Mouse (Mus musculus) ES-E14 (cell line): ENCODE measurements around the gene Gps1. TPM values are rescaled to one million over a fixed set of nuclear protein-coding genes. Genes with fewer than 3 reads are reported as not detected.

Source experiments
- DNase-seq: peaks from one replicate; pipeline ENCODE4 v3.0.0-alpha.2; 2013; ENCODE audit warnings: low read depth, low spot score
- H3K27ac ChIP-seq: 2 replicates; pipeline ENCODE4 v1.5.1; 2012; ENCODE audit warnings: low read depth, mild to moderate bottlenecking, low read length, moderate library complexity, mixed read lengths; ENCODE audit not compliant: poor library complexity, insufficient read depth, severe bottlenecking
- H3K36me3 ChIP-seq: 2 replicates; pipeline ENCODE4 v1.6.1; 2012; ENCODE audit warnings: mild to moderate bottlenecking, low read length, moderate library complexity, mixed read lengths; ENCODE audit not compliant: control insufficient read depth, poor library complexity, insufficient read depth, severe bottlenecking
- H3K4me1 ChIP-seq, 2 experiments: fragments of 150-350 bp in 1 of 2; sonication (generic) in 1 of 2; 2 replicates each; pipeline ENCODE4 v1.6.1; 2012; ENCODE audit warnings: low read length in 2 of 2, mild to moderate bottlenecking in 1 of 2, mixed read lengths in 1 of 2; ENCODE audit not compliant: control insufficient read depth in 2 of 2, insufficient read depth in 2 of 2, poor library complexity in 1 of 2
- H3K4me3 ChIP-seq, 2 experiments: fragments of 150-350 bp in 1 of 2; sonication (generic) in 1 of 2; 2 replicates each; pipeline ENCODE4 v1.5.1; 2012; ENCODE audit warnings: low read length in 2 of 2, low read depth in 1 of 2, mild to moderate bottlenecking in 1 of 2, mixed read lengths in 1 of 2; ENCODE audit not compliant: insufficient read depth in 1 of 2, poor library complexity in 1 of 2, severe bottlenecking in 1 of 2
- H3K9ac ChIP-seq: 2 replicates; pipeline ENCODE4 v1.6.1; 2012; ENCODE audit warnings: low read depth, mild to moderate bottlenecking, low read length, mixed read lengths; ENCODE audit not compliant: poor library complexity, insufficient read depth, severe bottlenecking
- H3K9me3 ChIP-seq: fragments of 150-350 bp; sonication (generic); 2 replicates; pipeline ENCODE4 v1.6.1; 2012; ENCODE audit warnings: low read depth, mild to moderate bottlenecking, low read length; ENCODE audit not compliant: control insufficient read depth, insufficient read depth
- CHD2 ChIP-seq: IDR thresholded peaks from 2 replicates; pipeline ENCODE4 v1.6.1; 2014; ENCODE audit warnings: mild to moderate bottlenecking, low read depth, low read length, inconsistent platforms
- HCFC1 ChIP-seq: IDR thresholded peaks from 2 replicates; pipeline ENCODE4 v1.6.1; 2012; ENCODE audit warnings: low read length, inconsistent platforms, borderline replicate concordance; ENCODE audit not compliant: insufficient read depth
- MAFK ChIP-seq: IDR thresholded peaks from 2 replicates; pipeline ENCODE4 v1.6.1; 2014; ENCODE audit warnings: mild to moderate bottlenecking, low read depth, low read length, inconsistent platforms; ENCODE audit not compliant: insufficient read depth
- ZC3H11A ChIP-seq: IDR thresholded peaks from 2 replicates; pipeline ENCODE4 v1.6.1; 2012; ENCODE audit warnings: low read depth, mild to moderate bottlenecking, inconsistent platforms, low read length, borderline replicate concordance
- ZNF384 ChIP-seq: IDR thresholded peaks from 2 replicates; pipeline ENCODE4 v1.6.1; 2012; ENCODE audit warnings: low read depth, low read length, inconsistent platforms
- in situ Hi-C, 2 experiments: fragments of 600-800 bp; cut with MboI; formaldehyde crosslinking; loops; one replicate each; pipeline ENCODE4 v1.15.1; 2025; ENCODE audit warnings: low sequenced_read_pairs in 2 of 2, inconsistent platforms in 1 of 2; ENCODE audit not compliant: unreplicated experiment in 2 of 2
- total RNA-seq: library from RNA; depleted of rRNA; stranded (reverse); fragments of 300-350 nt; gene quantifications from 2 replicates; pipeline ENCODE4 v1.2.3, GENCODE M21; 2012

Gene Gps1
- total RNA-seq, 1 experiment, result 289 TPM

DNA sequence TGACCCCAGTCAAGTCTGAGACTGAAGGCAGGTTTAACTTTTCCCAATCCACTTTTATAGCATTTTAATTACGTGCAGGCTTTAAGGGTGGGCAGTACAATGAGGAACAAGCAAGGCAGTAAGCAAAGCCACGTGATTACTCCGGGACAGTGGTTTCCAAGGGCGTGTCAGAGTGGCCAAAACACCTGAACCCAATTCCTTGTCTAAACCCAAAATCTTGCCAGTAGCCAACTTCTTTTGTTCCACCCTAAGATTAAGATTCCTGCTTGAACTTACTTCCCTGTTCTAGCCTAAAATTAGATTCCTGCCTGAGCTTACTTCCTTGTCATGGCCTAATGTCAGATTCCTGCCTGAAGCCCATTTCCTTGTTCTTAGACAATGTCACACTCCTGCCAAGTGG, 36.1 kb upstream of the Gps1 start:
- in situ Hi-C loops, result no loop called here
- Histone ChIP-seq H3K4me1 (no peaks in the 10 kb centered on the region), H3K4me3 (no peak overlapping the region), H3K9me3 (no peaks in the 10 kb centered on the region), H3K36me3 (no peaks in the 10 kb centered on the region), H3K27ac (no peak overlapping the region), H3K9ac (no peak overlapping the region)
- DNase-seq, result no peak
- TF ChIP-seq ZC3H11A, result no peak
- no peak for TF ChIP-seq HCFC1
- no peak for TF ChIP-seq MAFK
- TF ChIP-seq CHD2, result no peak
- no peak for TF ChIP-seq ZNF384

GRCm38 (mm10) chr11:120749430-120749829, 34.6 kb upstream of the Gps1 start:
- peak; percentile 57 for DNase-seq
- Histone ChIP-seq H3K36me3 (no peaks in the 10 kb centered on the region), H3K9ac (no peak overlapping the region), H3K27ac (no peak overlapping the region), H3K9me3 (no peaks in the 10 kb centered on the region), H3K4me1 (no peaks in the 10 kb centered on the region), H3K4me3 (no peak overlapping the region)
- TF ChIP-seq HCFC1 (no peak), CHD2 (no peak), ZNF384 (no peak), ZC3H11A (no peak; the same call in 1 of the 2 replicates), MAFK (no peak)
- in situ Hi-C loops, result no loop called here

DNA sequence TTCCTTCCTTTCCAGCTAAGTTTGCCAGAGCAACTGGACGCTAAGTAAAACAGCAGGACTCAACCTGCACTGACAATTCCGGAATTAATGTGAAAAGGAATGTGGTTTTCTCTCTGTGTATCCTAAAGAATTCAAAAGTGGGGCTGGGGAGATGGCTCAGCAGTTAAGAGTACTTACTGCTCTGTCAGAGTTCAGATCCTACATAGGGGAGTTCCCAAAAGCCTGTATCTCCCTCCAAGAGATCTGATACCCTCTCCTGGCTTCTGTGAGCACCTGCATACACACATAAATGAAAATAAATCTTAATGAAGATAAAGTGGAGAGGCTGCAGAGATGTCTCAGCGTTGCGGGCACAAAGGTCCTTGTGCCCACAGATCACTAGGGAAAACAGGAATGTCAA, 32.5 kb upstream of the Gps1 start:
- H3K36me3 ChIP-seq, result no peaks in the 10 kb centered on the region
- no peak overlapping the region for H3K9ac ChIP-seq
- no peak for DNase-seq
- TF ChIP-seq CHD2 (no peak), MAFK (no peak), HCFC1 (no peak), ZNF384 (no peak), ZC3H11A (no peak)
- H3K4me1 ChIP-seq, result no peaks in the 10 kb centered on the region
- no peaks in the 10 kb centered on the region for H3K9me3 ChIP-seq
- in situ Hi-C loops, result no loop called here
- no peak overlapping the region for H3K4me3 ChIP-seq
- no peak overlapping the region for H3K27ac ChIP-seq

DNA sequence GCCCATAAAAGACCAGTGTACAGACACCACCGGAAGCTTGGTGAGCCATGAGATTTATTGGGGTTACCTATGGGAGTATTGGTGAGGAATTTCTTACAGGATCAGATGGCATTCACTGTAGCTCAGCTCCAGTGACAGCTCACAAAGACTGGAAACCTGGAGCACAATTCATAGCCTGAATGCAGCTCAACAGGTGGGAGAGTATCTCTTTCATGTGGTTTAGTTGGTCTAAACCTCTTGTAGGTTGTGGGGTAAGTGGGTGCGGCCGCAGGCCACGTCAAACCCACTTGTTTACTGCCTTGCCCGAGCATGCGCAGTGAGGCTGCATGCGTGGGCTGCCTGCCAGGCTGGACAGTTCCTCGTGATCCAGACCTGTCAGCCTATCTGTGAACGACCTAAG, 23.8 kb upstream of the Gps1 start:
- in situ Hi-C loops, result no loop called here
- no peaks in the 10 kb centered on the region for H3K36me3 ChIP-seq
- DNase-seq, result no peak
- peaks cover 2% of the 10 kb centered on the region for H3K9me3 ChIP-seq
- H3K27ac ChIP-seq, result no peak overlapping the region
- H3K4me3 ChIP-seq, result no peak overlapping the region
- peaks cover 0 to 4% of the 10 kb centered on the region in 2 experiments; a peak in 1 of 4 replicates for H3K4me1 ChIP-seq
- no peak for TF ChIP-seq ZC3H11A
- no peak for TF ChIP-seq MAFK
- TF ChIP-seq HCFC1, result no peak
- no peak for TF ChIP-seq CHD2
- TF ChIP-seq ZNF384, result no peak
- no peak overlapping the region for H3K9ac ChIP-seq
